Mouse (Mus musculus) E14TG2a.4 (cell line): ENCODE results near the gene Cpne5.

Source experiments
- CTCF ChIP-seq: conservative IDR thresholded peaks from 2 replicates; pipeline ENCODE4 v1.5.1; 2014; ENCODE audit warnings: low read length
- NANOG ChIP-seq: IDR thresholded peaks from 2 replicates; pipeline ENCODE4 v1.6.1; 2014; ENCODE audit warnings: borderline replicate concordance, low read length, mixed read lengths
- POU5F1 ChIP-seq: IDR thresholded peaks from 2 replicates; pipeline ENCODE4 v1.6.1; 2014; ENCODE audit warnings: low read length, borderline replicate concordance

DNA sequence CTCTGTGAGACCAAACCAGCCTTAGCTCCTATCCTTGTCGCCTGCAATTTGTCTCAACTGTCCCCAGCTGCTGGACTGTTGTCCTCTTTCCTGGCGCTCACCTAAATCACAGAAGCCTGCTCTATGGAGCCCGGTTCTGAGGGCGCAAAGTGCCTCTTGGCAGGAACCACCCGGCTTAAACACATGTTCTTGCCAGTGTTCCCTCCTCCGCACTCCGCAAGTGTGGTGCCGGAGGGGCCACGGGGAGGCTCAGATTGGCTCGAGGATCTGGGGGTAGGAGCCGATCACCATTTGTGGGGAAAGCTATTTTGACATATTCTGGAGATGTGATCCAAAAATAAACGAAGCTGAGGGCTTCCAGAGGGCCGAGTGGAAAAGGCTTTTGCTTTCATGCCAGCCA lies 9.9 kb upstream of the Cpne5 start:
- TF ChIP-seq CTCF (no peak), POU5F1 (no peak), NANOG (no peak)
